Mouse (Mus musculus) thymus, adult 2 months (tissue): Measurements from ENCODE around the gene Slc6a9. TPM values are rescaled to one million over a fixed set of nuclear protein-coding genes. Genes with fewer than 3 reads are reported as not detected.

Experiments used
- DNase-seq: peaks from one replicate; pipeline ENCODE4 v3.0.0; 2021
- H3K27ac ChIP-seq: fragments of 200-500 bp; 2 replicates; pipeline ENCODE4 v1.5.1; 2012; ENCODE audit warnings: low read length, control low read depth; ENCODE audit not compliant: control insufficient read depth, insufficient read depth
- H3K27me3 ChIP-seq: fragments of 200-500 bp; 2 replicates; pipeline ENCODE4 v1.6.1; 2012; ENCODE audit warnings: mild to moderate bottlenecking, low read length, moderate library complexity, mixed read lengths; ENCODE audit not compliant: control insufficient read depth, insufficient read depth
- H3K36me3 ChIP-seq: fragments of 200-500 bp; 2 replicates; pipeline ENCODE4 v1.6.1; 2012; ENCODE audit warnings: mild to moderate bottlenecking, low read length, moderate library complexity; ENCODE audit not compliant: control insufficient read depth, insufficient read depth
- H3K4me1 ChIP-seq: fragments of 200-500 bp; replicated peaks from 2 replicates; pipeline ENCODE4 v1.6.1; 2012; ENCODE audit warnings: low read length; ENCODE audit not compliant: control insufficient read depth, insufficient read depth
- H3K4me3 ChIP-seq: fragments of 200-500 bp; 2 replicates; pipeline ENCODE4 v1.5.1; 2012; ENCODE audit warnings: mild to moderate bottlenecking, low read length, control low read depth, moderate library complexity; ENCODE audit not compliant: control insufficient read depth, insufficient read depth
- CTCF ChIP-seq: fragments of 200-500 bp; IDR thresholded peaks from 2 replicates; pipeline ENCODE4 v1.5.1; 2012; ENCODE audit warnings: mild to moderate bottlenecking, control low read depth, low read length, moderate library complexity, borderline replicate concordance; ENCODE audit not compliant: control insufficient read depth, poor library complexity, insufficient read depth; ENCODE audit errors: extremely low read depth
- POLR2A ChIP-seq: fragments of 200-500 bp; IDR thresholded peaks from 2 replicates; pipeline ENCODE4 v1.6.1; 2012; ENCODE audit warnings: mild to moderate bottlenecking, low read length, control low read depth, moderate library complexity; ENCODE audit not compliant: control insufficient read depth, poor library complexity, insufficient read depth; ENCODE audit errors: extremely low read depth
- WGBS: fragments of 180-500 bp; shearing (Covaris S2); methylation state at CpG from one replicate; pipeline ENCODE4 v1.1.7; 2018; 5-methylcytosine and 5-hydroxymethylcytosine counted together
- polyA plus RNA-seq: library from polyadenylated mRNA; depleted of rRNA; stranded (reverse); fragments of >200 nt; gene quantifications from 2 replicates; pipeline ENCODE4 v1.2.3, GENCODE M21; 2012; rRNA removed

Slc6a9 gene
- polyA plus RNA-seq, 1 experiment = 8.2 TPM

DNA sequence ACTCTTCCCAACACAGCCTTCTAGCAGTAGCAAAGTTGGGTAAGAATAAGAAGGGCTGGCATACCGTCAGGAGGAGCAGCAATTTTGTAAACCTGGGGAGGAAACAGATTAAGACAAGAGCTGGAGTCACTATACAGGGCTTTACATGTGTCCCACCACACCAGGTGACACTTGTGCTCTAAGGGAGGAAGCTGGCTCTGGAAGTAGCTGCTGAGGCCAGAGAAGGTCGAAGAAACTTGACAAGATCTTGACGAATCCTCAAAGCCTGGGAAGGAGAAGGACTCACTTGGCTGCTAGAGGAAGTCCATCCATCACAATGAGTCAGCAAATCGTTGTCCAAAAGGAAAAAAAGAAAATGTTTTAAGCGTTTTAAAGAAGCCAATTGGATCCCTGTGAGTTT is 82.1 kb downstream of the Slc6a9 start:
- no peak for TF ChIP-seq CTCF
- no peak for TF ChIP-seq POLR2A
- DNase-seq = no peak
- no peak overlapping the region for H3K27ac ChIP-seq
- no peaks in the 10 kb centered on the region for H3K27me3 ChIP-seq
- H3K4me1 ChIP-seq = peaks cover 15% of the 10 kb centered on the region
- H3K4me3 ChIP-seq = no peak overlapping the region
- no peaks in the 10 kb centered on the region for H3K36me3 ChIP-seq
- 71% methylated on average over 5 of the region's 5 CpGs for WGBS

DNA sequence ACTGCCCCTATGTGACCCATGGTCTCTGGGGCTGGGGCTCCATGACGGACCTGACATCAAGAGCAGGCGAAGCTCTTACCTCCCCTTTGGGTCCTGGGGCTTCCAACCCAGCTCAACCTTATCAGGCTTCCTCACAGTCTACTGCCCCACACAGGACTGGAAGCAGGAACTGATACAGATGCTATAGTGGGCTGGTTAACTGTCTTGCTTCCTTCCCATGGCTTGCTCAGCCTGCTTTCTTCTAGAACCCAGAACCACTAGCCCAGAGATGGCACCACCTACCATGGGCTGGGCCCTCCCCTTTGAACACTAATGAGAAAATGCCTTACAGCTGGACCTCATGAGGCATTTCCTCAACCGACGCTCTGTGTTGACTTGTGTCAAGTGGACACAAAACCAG is 83.1 kb downstream of the Slc6a9 start:
- Histone ChIP-seq H3K36me3 (no peaks in the 10 kb centered on the region), H3K4me1 (peaks cover 15% of the 10 kb centered on the region), H3K4me3 (no peak overlapping the region), H3K27me3 (no peaks in the 10 kb centered on the region), H3K27ac (no peak overlapping the region)
- 98% methylated on average over 4 of the region's 4 CpGs for WGBS
- TF ChIP-seq POLR2A (no peak), CTCF (no peak)
- DNase-seq = no peak

- H3K27ac ChIP-seq = no peak overlapping the region
- H3K27me3 ChIP-seq = no peaks in the 10 kb centered on the region
These were observed 83.5 kb downstream of the Slc6a9 start for GRCm38 (mm10) chr4:117917847-117918246.

GRCm38 (mm10) chr4:117918261-117918660 is 84.0 kb downstream of the Slc6a9 start:
- 77% methylated on average over 3 of the region's 3 CpGs for WGBS
- Histone ChIP-seq H3K27ac (no peak overlapping the region), H3K36me3 (no peaks in the 10 kb centered on the region), H3K27me3 (no peaks in the 10 kb centered on the region), H3K4me3 (no peak overlapping the region), H3K4me1 (peaks cover 15% of the 10 kb centered on the region)
- TF ChIP-seq CTCF (no peak), POLR2A (no peak)
- DNase-seq = no peak

More at GRCm38 (mm10) chr4:117917847-117918246, 83.5 kb downstream of the Slc6a9 start:
- Histone ChIP-seq H3K4me1 (peaks cover 15% of the 10 kb centered on the region), H3K36me3 (no peaks in the 10 kb centered on the region), H3K4me3 (no peak overlapping the region)
- no peak for TF ChIP-seq POLR2A
- no peak for TF ChIP-seq CTCF
- no peak for DNase-seq
- WGBS = 95% methylated on average over 4 of the region's 4 CpGs

DNA sequence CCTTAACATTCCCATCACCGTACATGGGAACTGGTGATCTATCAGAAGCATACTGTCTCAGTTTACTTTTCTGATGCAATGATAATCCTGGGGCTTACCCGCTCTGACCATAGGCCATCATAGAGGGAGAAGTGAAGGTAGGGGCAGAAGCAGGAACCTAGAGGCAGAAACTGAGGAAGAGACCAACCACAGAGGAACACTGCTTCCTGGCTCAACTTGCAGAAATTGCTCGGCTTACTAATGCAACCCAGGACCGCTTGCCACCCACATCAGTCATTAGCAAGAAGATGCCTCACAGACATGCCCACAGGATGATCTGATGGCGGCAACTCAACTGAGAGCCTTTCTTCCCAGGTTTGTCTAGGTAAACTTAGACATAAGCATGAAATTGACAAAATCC is 84.5 kb downstream of the Slc6a9 start:
- TF ChIP-seq CTCF (no peak), POLR2A (no peak)
- Histone ChIP-seq H3K36me3 (no peaks in the 10 kb centered on the region), H3K4me1 (peaks cover 11% of the 10 kb centered on the region), H3K27me3 (no peaks in the 10 kb centered on the region), H3K27ac (no peak overlapping the region), H3K4me3 (no peak overlapping the region)
- DNase-seq = no peak
- WGBS = 35% methylated on average over 5 of the region's 5 CpGs

DNA sequence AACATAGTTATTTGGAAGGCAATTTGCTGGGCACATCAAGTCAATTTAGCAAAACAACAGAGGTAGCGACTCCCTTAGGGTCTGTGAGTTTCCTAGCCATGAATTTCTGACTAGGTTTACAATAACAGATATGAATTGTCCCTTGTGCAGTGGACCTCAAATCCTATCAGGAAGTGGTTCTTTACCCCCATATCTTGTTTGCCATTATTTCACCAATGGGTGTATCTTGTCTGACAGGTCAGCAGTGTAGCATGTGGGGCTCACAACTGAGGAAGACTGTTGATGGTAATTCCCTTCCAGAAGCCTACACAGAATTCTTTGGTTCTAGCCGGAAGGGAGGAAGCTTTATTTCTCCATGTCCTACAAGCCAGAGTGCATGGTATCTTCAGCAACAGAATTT is 87.1 kb downstream of the Slc6a9 start:
- no peaks in the 10 kb centered on the region; the same call in 1 of the 2 replicates for H3K4me1 ChIP-seq
- H3K27ac ChIP-seq = no peak overlapping the region
- TF ChIP-seq CTCF (no peak), POLR2A (no peak)
- DNase-seq = no peak
- H3K36me3 ChIP-seq = no peaks in the 10 kb centered on the region
- no peak overlapping the region for H3K4me3 ChIP-seq
- H3K27me3 ChIP-seq = no peaks in the 10 kb centered on the region; the same call in 1 of the 2 replicates
- 94% methylated on average over 2 of the region's 2 CpGs for WGBS

- Histone ChIP-seq H3K27ac (no peak overlapping the region), H3K36me3 (no peaks in the 10 kb centered on the region)
These were observed 89.1 kb downstream of the Slc6a9 start for GRCm38 (mm10) chr4:117923450-117923849.

More at GRCm38 (mm10) chr4:117923450-117923849, 89.1 kb downstream of the Slc6a9 start:
- H3K4me3 ChIP-seq = no peak overlapping the region
- DNase-seq = no peak
- 88% methylated on average over 2 of the region's 2 CpGs for WGBS
- TF ChIP-seq CTCF = no peak
- TF ChIP-seq POLR2A = no peak
- no peaks in the 10 kb centered on the region; the same call in 1 of the 2 replicates for H3K27me3 ChIP-seq
- peaks cover 3% of the 10 kb centered on the region; the same call in 1 of the 2 replicates for H3K4me1 ChIP-seq

Other genes with a start within 250 kb of the Slc6a9 start
- 30.2 and 31.9 TPM in 2 replicates for gene Dmap1, start 152.2 kb upstream of the Slc6a9 start, polyA plus RNA-seq
- gene Gm12845, start 110.1 kb upstream of the Slc6a9 start, polyA plus RNA-seq = 0.09 TPM in 1 of 2 replicates, not detected in the other
- gene Klf17, start 68.9 kb upstream of the Slc6a9 start, polyA plus RNA-seq = not detected in 2 replicates
- gene Ccdc24, start 38.1 kb downstream of the Slc6a9 start, polyA plus RNA-seq = 0.51 and 0.81 TPM in 2 replicates
- gene B4galt2, start 49.0 kb downstream of the Slc6a9 start, polyA plus RNA-seq = 3.7 and 4.4 TPM in 2 replicates
- gene Atp6v0b, start 52.8 kb downstream of the Slc6a9 start, polyA plus RNA-seq = 372 and 526 TPM in 2 replicates
- 38.8 and 45.8 TPM in 2 replicates for gene Dph2, start 57.5 kb downstream of the Slc6a9 start, polyA plus RNA-seq
- 87.7 and 96.0 TPM in 2 replicates for gene Ipo13, start 80.5 kb downstream of the Slc6a9 start, polyA plus RNA-seq
- gene Artn, start 95.3 kb downstream of the Slc6a9 start, polyA plus RNA-seq = 0.26 and 0.27 TPM in 2 replicates